Mouse (Mus musculus) myocyte (in vitro differentiated cells): ENCODE results near the gene Dhrs3.

ENCODE experiments used
- E2F4 ChIP-seq: IDR thresholded peaks from one replicate; pipeline ENCODE4 v1.6.1; 2011; ENCODE audit warnings: mild to moderate bottlenecking, control low read depth, moderate library complexity; ENCODE audit not compliant: insufficient read depth
- MAX ChIP-seq: IDR thresholded peaks from one replicate; pipeline ENCODE4 v1.6.1; 2011; ENCODE audit warnings: low read depth, mild to moderate bottlenecking, control low read depth
- MYOD1 ChIP-seq, 3 experiments: IDR thresholded peaks; one replicate each; pipeline ENCODE4 v1.6.1; 2011; ENCODE audit warnings: control low read depth in 2 of 3, low read depth in 2 of 3, mild to moderate bottlenecking in 2 of 3, moderate library complexity in 1 of 3; ENCODE audit not compliant: insufficient read length in 2 of 3, control insufficient read depth in 1 of 3
- MYOG ChIP-seq, 3 experiments: IDR thresholded peaks; one replicate each; pipeline ENCODE4 v1.6.1; 2011; ENCODE audit warnings: control low read depth in 2 of 3, low read depth in 2 of 3, mild to moderate bottlenecking in 2 of 3; ENCODE audit not compliant: insufficient read length in 2 of 3, control insufficient read depth in 1 of 3, insufficient read depth in 1 of 3
- POLR2A ChIP-seq: IDR thresholded peaks from one replicate; pipeline ENCODE4 v1.6.1; 2011; ENCODE audit warnings: low read depth, mild to moderate bottlenecking, control low read depth, moderate library complexity; ENCODE audit not compliant: insufficient read length
- POLR2AphosphoS2 ChIP-seq: IDR thresholded peaks from one replicate; pipeline ENCODE4 v1.6.1; 2011; ENCODE audit warnings: low read depth, control low read depth; ENCODE audit not compliant: insufficient read length
- REST ChIP-seq: IDR thresholded peaks from one replicate; pipeline ENCODE4 v1.6.1; 2011; ENCODE audit warnings: mild to moderate bottlenecking, control low read depth, moderate library complexity; ENCODE audit not compliant: insufficient read depth, insufficient read length
- TCF12 ChIP-seq: IDR thresholded peaks from one replicate; pipeline ENCODE4 v1.6.1; 2011; ENCODE audit warnings: mild to moderate bottlenecking, control low read depth; ENCODE audit not compliant: poor library complexity, insufficient read depth, severe bottlenecking
- TCF3 ChIP-seq: IDR thresholded peaks from one replicate; pipeline ENCODE4 v1.6.1; 2011; ENCODE audit warnings: low read depth, control low read depth; ENCODE audit not compliant: insufficient read length
- USF1 ChIP-seq: IDR thresholded peaks from one replicate; pipeline ENCODE4 v1.6.1; 2011; ENCODE audit warnings: low read depth, mild to moderate bottlenecking, control low read depth, moderate library complexity

GRCm38 (mm10) chr4:144879549-144879948, 13.1 kb upstream of the Dhrs3 start:
- no peak for TF ChIP-seq POLR2A
- no peak for TF ChIP-seq USF1
- TF ChIP-seq MAX, result no peak
- TF ChIP-seq MYOD1 (IDR thresholded peaks at IDR 0.05; ENCODE audit: control insufficient read depth in 1 of 3, insufficient read length in 2 of 3, low read depth in 2 of 3), result no peak
- no peak for TF ChIP-seq E2F4
- no peak for TF ChIP-seq MYOG (IDR thresholded peaks at IDR 0.05; ENCODE audit: control insufficient read depth in 1 of 3, insufficient read depth in 1 of 3, insufficient read length in 2 of 3, low read depth in 2 of 3)
- no peak for TF ChIP-seq TCF3
- no peak for TF ChIP-seq REST
- no peak for TF ChIP-seq POLR2AphosphoS2
- TF ChIP-seq TCF12, result no peak
